Mouse (Mus musculus): Measurements from ENCODE around the gene Magi1. TPM values are rescaled to one million over a fixed set of nuclear protein-coding genes. Genes with fewer than 3 reads are reported as not detected.

Gene Magi1
- total and polyA plus RNA-seq, 3 experiments = not detected

DNA sequence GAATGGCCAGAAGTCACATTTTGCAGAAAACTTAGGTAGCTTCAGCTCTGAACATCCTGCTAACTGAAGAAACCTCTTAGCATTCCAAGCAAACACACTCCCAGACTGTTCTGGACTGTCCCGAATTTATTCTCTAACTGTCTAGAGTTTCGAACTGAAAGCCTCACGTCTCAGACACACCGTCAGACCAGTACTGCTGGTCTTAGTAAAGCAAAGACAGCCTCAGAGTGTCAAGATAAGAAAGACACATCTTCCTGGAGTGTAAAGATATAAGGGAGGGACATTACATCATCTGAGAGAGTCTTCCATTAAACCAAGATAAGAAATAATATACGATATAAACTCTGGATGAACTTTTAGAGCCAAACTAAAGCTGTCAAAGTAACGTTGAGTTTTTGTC, 158.6 kb downstream of the Magi1 start:
- Histone ChIP-seq H3K27ac (ENCODE audit: control insufficient read depth, low read depth, low read length) (no peak overlapping the region), H3K79me2 (ENCODE audit: control insufficient read depth, insufficient read depth, low read length, poor library complexity) (no peaks in the 10 kb centered on the region), H3K9me3 (replicated peaks; ENCODE audit: insufficient read depth, low read length) (no peaks in the 10 kb centered on the region), H3K4me1 (ENCODE audit: control insufficient read depth in 1 of 2, insufficient read depth in 2 of 2, low read length in 2 of 2) (no peaks in the 10 kb centered on the region), H3K27me3 (ENCODE audit: control insufficient read depth in 1 of 2, insufficient read depth in 2 of 2, low read length in 2 of 2) (no peaks in the 10 kb centered on the region), H3K4me3 (ENCODE audit: control insufficient read depth in 1 of 2, insufficient read depth in 1 of 2, low read depth in 2 of 2, low read length in 2 of 2) (no peak overlapping the region), H3K36me3 (ENCODE audit: control insufficient read depth in 1 of 2, insufficient read depth in 2 of 2, low read length in 2 of 2) (no peaks in the 10 kb centered on the region), H3K9ac (ENCODE audit: control insufficient read depth, low read depth, low read length, poor library complexity, severe bottlenecking) (no peak overlapping the region)
- TF ChIP-seq MAX (IDR thresholded peaks at IDR 0.05; ENCODE audit: low read length) (no peak), NRF1 (IDR thresholded peaks at IDR 0.05; ENCODE audit: insufficient read depth, low read depth, low read length, poor library complexity, severe bottlenecking) (no peak), SMC3 (IDR thresholded peaks at IDR 0.05; ENCODE audit: low read depth, low read length) (no peak), EP300 (IDR thresholded peaks at IDR 0.05; ENCODE audit: low read depth in 1 of 2, low read length in 2 of 2) (no peak), TAL1 (IDR thresholded peaks at IDR 0.05; ENCODE audit: low read length) (no peak), POLR2AphosphoS2 (IDR thresholded peaks at IDR 0.05; ENCODE audit: low read length) (no peak), CTCF (IDR thresholded peaks at IDR 0.05 in 2 of 3, conservative IDR thresholded peaks at IDR 0.05 in 1 of 3; ENCODE audit: control insufficient read depth in 1 of 3, insufficient read depth in 1 of 3, low read depth in 2 of 3, low read length in 3 of 3, poor library complexity in 1 of 3, severe bottlenecking in 1 of 3) (no peak), GABPA (IDR thresholded peaks at IDR 0.05; ENCODE audit: low read depth, low read length) (no peak), MYC (IDR thresholded peaks at IDR 0.05; ENCODE audit: low read depth, low read length) (no peak), POLR2A (IDR thresholded peaks at IDR 0.05; ENCODE audit: control insufficient read depth in 1 of 2, insufficient read depth in 1 of 2, low read depth in 1 of 2, low read length in 2 of 2, poor library complexity in 1 of 2) (no peak), MEF2A (IDR thresholded peaks at IDR 0.05; ENCODE audit: extremely low read depth, insufficient replicate concordance, low read depth, low read length, poor library complexity, severe bottlenecking) (no peak), USF2 (IDR thresholded peaks at IDR 0.05; ENCODE audit: borderline replicate concordance in 1 of 2, insufficient read depth in 1 of 2, low read depth in 1 of 2, low read length in 2 of 2) (no peak), POLR2AphosphoS5 (IDR thresholded peaks at IDR 0.05; ENCODE audit: borderline replicate concordance, low read depth, low read length) (no peak), E2F4 (IDR thresholded peaks at IDR 0.05; ENCODE audit: borderline replicate concordance, low read depth, low read length) (no peak), JUND (IDR thresholded peaks at IDR 0.05; ENCODE audit: low read depth, low read length) (no peak), MAFK (IDR thresholded peaks at IDR 0.05; ENCODE audit: borderline replicate concordance, low read depth, low read length) (no peak), UBTF (IDR thresholded peaks at IDR 0.05; ENCODE audit: borderline replicate concordance, insufficient read depth, low read depth, low read length) (no peak), ELF1 (IDR thresholded peaks at IDR 0.05; ENCODE audit: low read depth, low read length) (no peak), ZMIZ1 (IDR thresholded peaks at IDR 0.05; ENCODE audit: low read depth, low read length) (no peak), ZKSCAN1 (IDR thresholded peaks at IDR 0.05; ENCODE audit: low read depth, low read length) (no peak)
- DNase-seq (ENCODE audit: low read depth, low spot score) = no peak

DNA sequence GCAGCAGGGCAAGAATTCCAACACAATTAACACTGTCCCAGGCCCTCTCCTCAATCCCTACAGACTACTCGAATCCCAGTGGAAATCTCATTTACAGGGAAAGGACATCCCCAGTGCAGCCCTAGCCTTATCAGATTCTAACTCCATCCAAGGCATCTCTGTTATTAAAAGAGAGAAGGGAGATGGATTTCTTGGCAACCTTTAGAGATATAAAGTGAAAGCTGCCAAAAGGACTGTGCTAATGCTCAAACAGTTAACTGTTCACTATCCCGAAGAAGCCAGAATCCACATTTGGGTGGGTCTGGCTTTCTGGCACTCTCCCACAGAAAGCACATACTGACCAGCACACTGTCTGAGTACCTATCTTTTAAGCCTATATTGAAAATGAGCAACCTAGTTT, 159.4 kb downstream of the Magi1 start:
- H3K27me3 ChIP-seq (ENCODE audit: control insufficient read depth in 1 of 2, insufficient read depth in 2 of 2, low read length in 2 of 2) = no peaks in the 10 kb centered on the region
- no peak for DNase-seq (ENCODE audit: low read depth, low spot score)
- no peaks in the 10 kb centered on the region for H3K36me3 ChIP-seq (ENCODE audit: control insufficient read depth in 1 of 2, insufficient read depth in 2 of 2, low read length in 2 of 2)
- H3K9me3 ChIP-seq (replicated peaks; ENCODE audit: insufficient read depth, low read length) = no peaks in the 10 kb centered on the region
- H3K4me1 ChIP-seq (ENCODE audit: control insufficient read depth in 1 of 2, insufficient read depth in 2 of 2, low read length in 2 of 2) = no peaks in the 10 kb centered on the region
- H3K9ac ChIP-seq (ENCODE audit: control insufficient read depth, low read depth, low read length, poor library complexity, severe bottlenecking) = no peak overlapping the region
- no peak for TF ChIP-seq POLR2A (IDR thresholded peaks at IDR 0.05; ENCODE audit: control insufficient read depth in 1 of 2, insufficient read depth in 1 of 2, low read depth in 1 of 2, low read length in 2 of 2, poor library complexity in 1 of 2)
- TF ChIP-seq MYC (IDR thresholded peaks at IDR 0.05; ENCODE audit: low read depth, low read length) = no peak
- H3K79me2 ChIP-seq (ENCODE audit: control insufficient read depth, insufficient read depth, low read length, poor library complexity) = no peaks in the 10 kb centered on the region
- no peak overlapping the region for H3K4me3 ChIP-seq (ENCODE audit: control insufficient read depth in 1 of 2, insufficient read depth in 1 of 2, low read depth in 2 of 2, low read length in 2 of 2)
- no peak overlapping the region for H3K27ac ChIP-seq (ENCODE audit: control insufficient read depth, low read depth, low read length)

Data from MEL (cell line).